Mouse (Mus musculus) kidney, adult 2 months (tissue): ENCODE measurements around the gene Ncor2. TPM values are rescaled to one million over a fixed set of nuclear protein-coding genes. Genes with fewer than 3 reads are reported as not detected.

Experiments used
- DNase-seq: peaks from one replicate; pipeline ENCODE4 v3.0.0; 2021
- H3K27ac ChIP-seq: fragments of 200-500 bp; 2 replicates; pipeline ENCODE4 v1.5.1; 2012; ENCODE audit warnings: low read depth, low read length, control low read depth, inconsistent platforms; ENCODE audit not compliant: insufficient read depth
- H3K27me3 ChIP-seq: fragments of 200-500 bp; replicated peaks from 2 replicates; pipeline ENCODE4 v1.6.1; 2012; ENCODE audit warnings: mild to moderate bottlenecking, moderate library complexity, low read length, inconsistent platforms; ENCODE audit not compliant: control insufficient read depth, insufficient read depth
- H3K36me3 ChIP-seq: fragments of 200-500 bp; 2 replicates; pipeline ENCODE4 v1.6.1; 2012; ENCODE audit warnings: mild to moderate bottlenecking, moderate library complexity, low read length, inconsistent platforms; ENCODE audit not compliant: control insufficient read depth, insufficient read depth
- H3K4me1 ChIP-seq: fragments of 200-500 bp; 2 replicates; pipeline ENCODE4 v1.6.1; 2011; ENCODE audit warnings: low read length; ENCODE audit not compliant: control insufficient read depth, insufficient read depth
- H3K4me3 ChIP-seq: fragments of 200-500 bp; 2 replicates; pipeline ENCODE4 v1.5.1; 2011; ENCODE audit warnings: mild to moderate bottlenecking, low read depth, low read length, control low read depth; ENCODE audit not compliant: insufficient read depth
- CTCF ChIP-seq: fragments of 200-500 bp; conservative IDR thresholded peaks from 2 replicates; pipeline ENCODE4 v1.5.1; 2011; ENCODE audit warnings: low read depth, mild to moderate bottlenecking, control low read depth, low read length, moderate library complexity, mixed read lengths; ENCODE audit not compliant: insufficient read depth, insufficient read length
- POLR2A ChIP-seq: fragments of 200-500 bp; IDR thresholded peaks from one replicate; pipeline ENCODE4 v1.6.1; 2011; ENCODE audit warnings: low read depth, low read length, control low read depth
- WGBS: fragments of 180-500 bp; shearing (Covaris S2); methylation state at CpG from one replicate; pipeline ENCODE4 v1.1.7; 2018; 5-methylcytosine and 5-hydroxymethylcytosine counted together
- polyA plus RNA-seq: library from polyadenylated mRNA; depleted of rRNA; stranded (reverse); fragments of >200 nt; gene quantifications from 2 replicates; pipeline ENCODE4 v1.2.3, GENCODE M21; 2012

Ncor2 gene
- polyA plus RNA-seq, 1 experiment, result 38.8 TPM

- TF ChIP-seq POLR2A (no peak), CTCF (no peak)
- H3K36me3 ChIP-seq, result no peaks in the 10 kb centered on the region
- no peak overlapping the region for H3K27ac ChIP-seq
- peak; percentile 90 for DNase-seq
- no peak overlapping the region for H3K4me3 ChIP-seq
- 6% methylated on average over 12 of the region's 12 CpGs for WGBS
- peaks cover 45% of the 10 kb centered on the region for H3K4me1 ChIP-seq
- no peaks in the 10 kb centered on the region for H3K27me3 ChIP-seq
Observed at GRCm38 (mm10) chr5:125159293-125159692, 19.7 kb downstream of the Ncor2 start.

GRCm38 (mm10) chr5:125158232-125158961, 20.6 kb downstream of the Ncor2 start:
- Histone ChIP-seq H3K27me3 (no peaks in the 10 kb centered on the region), H3K4me3 (no peak overlapping the region), H3K36me3 (no peaks in the 10 kb centered on the region), H3K4me1 (peaks cover 37% of the 10 kb centered on the region), H3K27ac (peak overlapping the region; percentile 6)
- peak; percentile 64 for DNase-seq
- 32% methylated on average over 21 of the region's 21 CpGs for WGBS
- TF ChIP-seq POLR2A (no peak), CTCF (no peak)

- H3K4me1 ChIP-seq, result peaks cover 36% of the 10 kb centered on the region
- DNase-seq, result no peak
- 74% methylated on average over 8 of the region's 8 CpGs for WGBS
- H3K27me3 ChIP-seq, result no peaks in the 10 kb centered on the region
- no peak overlapping the region for H3K4me3 ChIP-seq
- no peak for TF ChIP-seq CTCF
- no peak for TF ChIP-seq POLR2A
- no peak overlapping the region for H3K27ac ChIP-seq
- H3K36me3 ChIP-seq, result no peaks in the 10 kb centered on the region
Observed at GRCm38 (mm10) chr5:125157375-125158033, 21.5 kb downstream of the Ncor2 start.

GRCm38 (mm10) chr5:125156418-125157205, 22.4 kb downstream of the Ncor2 start:
- no peak for TF ChIP-seq POLR2A
- TF ChIP-seq CTCF, result no peak
- no peaks in the 10 kb centered on the region for H3K27me3 ChIP-seq
- H3K4me3 ChIP-seq, result no peak overlapping the region
- peaks cover 37% of the 10 kb centered on the region for H3K4me1 ChIP-seq
- no peak overlapping the region for H3K27ac ChIP-seq
- H3K36me3 ChIP-seq, result no peaks in the 10 kb centered on the region
- WGBS, result 76% methylated on average over 22 of the region's 22 CpGs
- no peak for DNase-seq

- Histone ChIP-seq H3K36me3 (no peaks in the 10 kb centered on the region), H3K27me3 (no peaks in the 10 kb centered on the region), H3K27ac (no peak overlapping the region), H3K4me1 (peaks cover 46% of the 10 kb centered on the region), H3K4me3 (no peak overlapping the region)
- TF ChIP-seq CTCF (no peak), POLR2A (no peak)
- no peak for DNase-seq
- 86% methylated on average over 4 of the region's 4 CpGs for WGBS
Observed at GRCm38 (mm10) chr5:125155451-125155850, 23.6 kb downstream of the Ncor2 start.

DNA sequence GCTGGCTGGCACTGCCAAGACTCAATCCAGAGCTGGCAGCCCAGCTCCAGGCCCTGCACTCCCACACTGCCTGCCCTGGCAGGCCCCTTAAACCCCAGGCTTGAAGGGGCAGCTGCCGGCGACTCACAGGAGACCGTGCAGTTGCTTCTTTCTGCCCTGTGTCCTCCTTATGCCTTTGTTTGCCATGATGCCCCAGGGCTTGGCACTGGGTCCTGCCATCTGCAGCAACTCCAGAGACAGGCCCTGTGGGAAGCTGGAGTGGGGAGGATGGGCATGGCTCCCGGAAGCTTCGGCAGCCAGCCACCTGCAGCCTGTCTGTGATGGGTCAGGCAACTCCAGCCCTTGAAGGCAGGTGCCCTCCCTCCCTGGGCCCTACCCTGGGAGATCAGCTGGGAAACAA, 24.0 kb downstream of the Ncor2 start:
- H3K36me3 ChIP-seq, result no peaks in the 10 kb centered on the region
- TF ChIP-seq CTCF (no peak), POLR2A (no peak)
- peaks cover 44% of the 10 kb centered on the region for H3K4me1 ChIP-seq
- no peaks in the 10 kb centered on the region for H3K27me3 ChIP-seq
- H3K4me3 ChIP-seq, result no peak overlapping the region
- 53% methylated on average over 5 of the region's 5 CpGs for WGBS
- DNase-seq, result no peak
- H3K27ac ChIP-seq, result no peak overlapping the region

- TF ChIP-seq POLR2A (no peak), CTCF (no peak)
- no peak for DNase-seq
- no peaks in the 10 kb centered on the region for H3K27me3 ChIP-seq
- WGBS, result 70% methylated on average over 5 of the region's 5 CpGs
- no peaks in the 10 kb centered on the region for H3K36me3 ChIP-seq
- no peak overlapping the region for H3K27ac ChIP-seq
- peaks cover 40% of the 10 kb centered on the region for H3K4me1 ChIP-seq
- H3K4me3 ChIP-seq, result no peak overlapping the region
Observed at GRCm38 (mm10) chr5:125154178-125154577, 24.8 kb downstream of the Ncor2 start.
